Mouse (Mus musculus): ENCODE results near the gene Smarca4. TPM values are rescaled to one million over a fixed set of nuclear protein-coding genes. Genes with fewer than 3 reads are reported as not detected.
"Not testable (repeated sequence)": the region's sequence is repeated elsewhere in the genome, so short reads cannot be mapped to it uniquely, and the experiment has no call there.

Gene Smarca4
- 100 to 1,000 TPM; 129 to 137 TPM for total RNA-seq (2021)

- intact Hi-C loops (cut with DNase I), result no loop called here
These were observed at the start of gene Smarca4 for GRCm38 (mm10) chr9:21615617-21616231. Gene Smarca4 (plus strand): TSS chr9:21616169.

GRCm38 (mm10) chr9:21566538-21566937 lies 49.4 kb upstream of the Smarca4 start:
- no peak for DNase-seq (ENCODE audit: extremely low spot score in 1 of 2, low spot score in 2 of 2)
- intact Hi-C loops (cut with DNase I), result no loop called here

More at GRCm38 (mm10) chr9:21615617-21616231, at the start of gene Smarca4:
- peak; percentile 99 for DNase-seq (ENCODE audit: extremely low spot score in 1 of 2, low spot score in 2 of 2)

GRCm38 (mm10) chr9:21567051-21567450 lies 48.9 kb upstream of the Smarca4 start:
- intact Hi-C loops (cut with DNase I), result no loop called here
- no peak for DNase-seq (ENCODE audit: extremely low spot score in 1 of 2, low spot score in 2 of 2)

- DNase-seq (ENCODE audit: extremely low spot score in 1 of 2, low spot score in 2 of 2), result no peak
- intact Hi-C loops (cut with DNase I), result no loop called here
These were observed 47.2 kb upstream of the Smarca4 start for GRCm38 (mm10) chr9:21568657-21569255.

- intact Hi-C loops (cut with DNase I), result no loop called here
- DNase-seq (ENCODE audit: extremely low spot score in 1 of 2, low spot score in 2 of 2), result no peak
These were observed 41.8 kb upstream of the Smarca4 start for GRCm38 (mm10) chr9:21574012-21574801.

- DNase-seq (ENCODE audit: extremely low spot score in 1 of 2, low spot score in 2 of 2), result no peak
- intact Hi-C loops (cut with DNase I), result no loop called here
These were observed 40.7 kb upstream of the Smarca4 start for GRCm38 (mm10) chr9:21575253-21575652.

- intact Hi-C loops (cut with DNase I), result no loop called here
- no peak for DNase-seq (ENCODE audit: extremely low spot score in 1 of 2, low spot score in 2 of 2)
These were observed 39.7 kb upstream of the Smarca4 start for GRCm38 (mm10) chr9:21576286-21576685.

GRCm38 (mm10) chr9:21578226-21578625 lies 37.7 kb upstream of the Smarca4 start:
- DNase-seq (ENCODE audit: extremely low spot score in 1 of 2, low spot score in 2 of 2), result no peak
- intact Hi-C loops (cut with DNase I), result no loop called here

GRCm38 (mm10) chr9:21585401-21585800 lies 30.6 kb upstream of the Smarca4 start:
- intact Hi-C loops (cut with DNase I), result no loop called here
- DNase-seq (ENCODE audit: extremely low spot score in 1 of 2, low spot score in 2 of 2), result no peak

GRCm38 (mm10) chr9:21587678-21588349 lies 28.2 kb upstream of the Smarca4 start:
- DNase-seq (ENCODE audit: extremely low spot score in 1 of 2, low spot score in 2 of 2), result peak in 1 of 2 experiments; percentile 40
- intact Hi-C loops (cut with DNase I), result no loop called here

GRCm38 (mm10) chr9:21588350-21588749 lies 27.6 kb upstream of the Smarca4 start:
- intact Hi-C loops (cut with DNase I), result no loop called here
- peak in 1 of 2 experiments; percentile 41 for DNase-seq (ENCODE audit: extremely low spot score in 1 of 2, low spot score in 2 of 2)

GRCm38 (mm10) chr9:21589538-21589937 lies 26.4 kb upstream of the Smarca4 start:
- intact Hi-C loops (cut with DNase I), result no loop called here
- peak in 1 of 2 experiments; percentile 18 for DNase-seq (ENCODE audit: extremely low spot score in 1 of 2, low spot score in 2 of 2)

- DNase-seq (ENCODE audit: extremely low spot score in 1 of 2, low spot score in 2 of 2), result peak in 1 of 2 experiments; percentile 13
- intact Hi-C loops (cut with DNase I), result no loop called here
These were observed 24.7 kb upstream of the Smarca4 start for GRCm38 (mm10) chr9:21591127-21591830.

GRCm38 (mm10) chr9:21591831-21592702 lies 23.9 kb upstream of the Smarca4 start:
- intact Hi-C loops (cut with DNase I), result no loop called here
- peak in 1 of 2 experiments; percentile 25 for DNase-seq (ENCODE audit: extremely low spot score in 1 of 2, low spot score in 2 of 2)

- intact Hi-C loops (cut with DNase I), result no loop called here
These were observed 23.3 kb upstream of the Smarca4 start, which contains the start of the genes Timm29 and Yipf2 for GRCm38 (mm10) chr9:21592703-21593121. Gene Timm29 (plus strand): TSS chr9:21592722. Gene Yipf2 (minus strand): TSS chr9:21592828.

GRCm38 (mm10) chr9:21593122-21593721 lies 22.7 kb upstream of the Smarca4 start:
- DNase-seq (ENCODE audit: extremely low spot score in 1 of 2, low spot score in 2 of 2), result peak in 1 of 2 experiments; percentile 86
- intact Hi-C loops (cut with DNase I), result no loop called here

More at GRCm38 (mm10) chr9:21592703-21593121, 23.3 kb upstream of the Smarca4 start, which contains the start of the genes Timm29 and Yipf2:
- DNase-seq (ENCODE audit: extremely low spot score in 1 of 2, low spot score in 2 of 2), result peak; percentile 90 to 95

GRCm38 (mm10) chr9:21594350-21594749 lies 21.6 kb upstream of the Smarca4 start:
- DNase-seq (ENCODE audit: extremely low spot score in 1 of 2, low spot score in 2 of 2); intact Hi-C loops (cut with DNase I): not testable (repeated sequence)
